8 mouse cellular contexts compared by ENCODE assay signal in the genomic region with DNA sequence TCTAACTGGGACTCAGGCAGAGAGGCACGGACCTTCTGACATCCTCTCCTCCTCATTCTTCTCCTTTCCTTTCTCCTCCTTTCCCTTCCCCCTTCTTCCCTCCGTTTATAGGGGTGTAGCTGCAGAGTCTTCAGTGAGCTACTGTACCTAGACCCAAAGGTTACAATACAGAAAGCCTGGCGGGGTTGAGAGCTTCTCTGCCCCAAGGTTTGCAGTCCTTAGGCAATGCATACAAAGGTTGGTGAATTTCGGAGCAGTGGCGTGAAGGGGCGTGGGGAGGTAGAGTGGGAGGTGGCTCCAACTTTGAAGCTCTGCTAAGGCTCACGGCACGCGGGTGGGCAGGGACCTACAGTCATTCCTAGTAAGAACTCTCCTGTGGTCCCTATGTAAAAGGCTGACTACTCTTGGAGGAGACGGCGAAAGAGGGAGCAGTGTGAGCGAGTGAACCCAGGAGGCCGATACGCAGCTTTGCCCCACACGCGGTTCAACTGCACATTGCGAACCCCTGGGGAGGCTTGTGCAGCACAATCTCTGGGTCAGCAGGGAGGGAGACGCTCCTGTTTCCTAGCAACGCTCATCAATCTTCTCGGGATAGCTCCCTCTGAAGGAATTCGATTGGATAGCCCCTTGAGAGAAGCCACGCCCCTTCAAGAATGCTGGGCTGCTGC. TPM values are rescaled to one million over a fixed set of nuclear protein-coding genes. Genes with fewer than 3 reads are reported as not detected.
DNase-seq lines count a peak whose midpoint lies in the region; ATAC-seq and TF ChIP-seq lines count a peak whose summit lies in the region.

No protein-coding gene starts in this region.

- ATAC-seq in kidney, embryonic 14.5 days (ENCODE audit: low FRiP score, low TSS enrichment): peak; percentile 95
- ATAC-seq in megakaryocyte progenitor cell, adult 5-6 weeks (replicated peaks; ENCODE audit: poor library complexity): 0 out of 2 replicates have a peak, but pooled peaks have one; percentile 14
- ATAC-seq in stomach, postnatal 0 days (ENCODE audit: low FRiP score, low TSS enrichment): 0 out of 2 replicates have a peak, but pooled peaks have one; percentile 57
- ATAC-seq in erythroid progenitor cell, adult 5-6 weeks (replicated peaks; ENCODE audit: low FRiP score, poor library complexity, severe bottlenecking): no peak

- peak overlapping the region; percentile 38 for H3K4me3 ChIP-seq in kidney, embryonic 14.5 days (ENCODE audit: low read length)
- peak overlapping the region; percentile 35 for H3K4me3 ChIP-seq in stomach, postnatal 0 days (ENCODE audit: low read depth, low read length)

- WGBS in kidney, embryonic 14.5 days: under 1% methylated on average over 22 of the region's 22 CpGs
- under 1% methylated on average over 22 of the region's 22 CpGs for WGBS in stomach, postnatal 0 days

- peaks cover 20% of the 10 kb centered on the region for H3K27me3 ChIP-seq in kidney, embryonic 14.5 days (ENCODE audit: control insufficient read depth, insufficient read depth, low read length)
- H3K27me3 ChIP-seq in stomach, postnatal 0 days (ENCODE audit: control insufficient read depth, insufficient read depth, low read length): no peaks in the 10 kb centered on the region

- no peak for TF ChIP-seq EP300 in stomach, postnatal 0 days (optimal IDR thresholded peaks at IDR 0.05)

- H3K4me1 ChIP-seq in kidney, embryonic 14.5 days (ENCODE audit: control insufficient read depth, insufficient read depth, low read length): 0 out of 2 replicates have a peak, but pooled peaks cover 2% of the 10 kb centered on the region
- no peaks in the 10 kb centered on the region for H3K4me1 ChIP-seq in stomach, postnatal 0 days (replicated peaks; ENCODE audit: control insufficient read depth, insufficient read depth)

- no peak overlapping the region for H3K9ac ChIP-seq in kidney, embryonic 14.5 days (ENCODE audit: low read depth, low read length)
- no peak overlapping the region for H3K9ac ChIP-seq in stomach, postnatal 0 days (ENCODE audit: low read length)

- no peaks in the 10 kb centered on the region for H3K36me3 ChIP-seq in kidney, embryonic 14.5 days (ENCODE audit: control insufficient read depth, insufficient read depth, low read length)
- no peaks in the 10 kb centered on the region for H3K36me3 ChIP-seq in stomach, postnatal 0 days (ENCODE audit: control insufficient read depth, insufficient read depth, low read length)

- TF ChIP-seq CTCF in stomach, postnatal 0 days (IDR thresholded peaks at IDR 0.05; ENCODE audit: low read depth): no peak

- no peak for DNase-seq in kidney, adult 9 months
- peak; percentile 68 to 78 for DNase-seq in cerebellum, postnatal 10 days
- peak; percentile 72 to 78 for DNase-seq in frontal cortex, postnatal 10 days (ENCODE audit: low spot score in 2 of 2)
- peak; percentile 74 to 87 for DNase-seq in layer of hippocampus, adult 18-20 months (ENCODE audit: low spot score in 2 of 2)
- DNase-seq in stomach, postnatal 0 days (ENCODE audit: low spot score): peak; percentile 20

- H3K27ac ChIP-seq in kidney, embryonic 14.5 days (ENCODE audit: low read depth, low read length): no peak overlapping the region
- H3K27ac ChIP-seq in stomach, postnatal 0 days (replicated peaks): no peak overlapping the region

- peak overlapping the region; percentile 82 for H3K4me2 ChIP-seq in kidney, embryonic 14.5 days (replicated peaks; ENCODE audit: low read depth, low read length)
- H3K4me2 ChIP-seq in stomach, postnatal 0 days (replicated peaks; ENCODE audit: low read depth): peak overlapping the region; percentile 53

- H3K9me3 ChIP-seq in kidney, embryonic 14.5 days (ENCODE audit: control insufficient read depth, low read length): no peaks in the 10 kb centered on the region
- no peaks in the 10 kb centered on the region for H3K9me3 ChIP-seq in stomach, postnatal 0 days (ENCODE audit: control insufficient read depth, low read length)

RNA-seq across cellular contexts. Expression of gene Grm3, which starts 0.8 kb away (rescaled TPM):
- polyA plus RNA-seq in kidney, embryonic 14.5 days (2014; fragmentation: Nextera tagmentation; extraction: Ambion mirVana): 0.73 and 1.0 TPM in 2 replicates
- 10 to 100 TPM; 64.4 TPM for total RNA-seq in layer of hippocampus, adult 18-20 months (2021)
- not detected in 2 replicates for total RNA-seq in megakaryocyte progenitor cell, adult 5-6 weeks (2015)
- total RNA-seq in megakaryocyte progenitor cell, adult 5-6 weeks (2017): not detected in 2 replicates
- 0.59 and 0.90 TPM in 2 replicates for polyA plus RNA-seq in stomach, postnatal 0 days (2015; fragmentation: Nextera tagmentation; extraction: Ambion mirVana)
- total RNA-seq in erythroid progenitor cell, adult 5-6 weeks (2015; ENCODE audit: low replicate concordance): 0.72 TPM in 1 of 2 replicates, not detected in the other
- total RNA-seq in erythroid progenitor cell, adult 5-6 weeks (2017; ENCODE audit: low replicate concordance): not detected in 2 replicates

Comparison
In these comparisons a context has a peak if more than half of its experiments do, and no peak if none do; other contexts are left out.
1. RNA of gene Grm3, which starts 0.8 kb away (total RNA-seq): 64.4 TPM in layer of hippocampus, adult 18-20 months; not detected in megakaryocyte progenitor cell, adult 5-6 weeks and 0.72 TPM in erythroid progenitor cell, adult 5-6 weeks; every median in the first group is over 10 times any median in the second.